Comparison of ENCODE assay signal across 10 mouse cellular contexts in the genomic region with DNA sequence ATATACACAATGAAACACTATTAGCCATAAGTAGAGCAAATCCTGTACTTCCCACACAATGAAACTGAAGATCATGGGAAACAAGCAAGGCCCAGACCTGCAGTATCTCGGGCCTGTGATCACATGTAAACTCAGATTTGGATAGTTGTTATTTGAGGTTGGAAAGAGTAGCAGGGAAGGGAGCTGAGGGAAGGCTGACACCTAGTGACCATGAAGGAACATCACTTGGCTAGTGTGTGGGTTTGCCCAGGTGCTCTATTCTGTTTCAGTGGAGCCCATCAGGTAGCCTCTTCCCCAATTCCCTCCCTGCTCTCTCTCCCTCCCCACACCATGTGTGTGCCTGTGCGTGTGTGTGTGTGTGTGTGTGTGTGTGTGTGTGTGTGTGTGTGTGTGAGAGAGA. TPM values are rescaled to one million over a fixed set of nuclear protein-coding genes. Genes with fewer than 3 reads are reported as not detected.
DNase-seq lines count a peak whose midpoint lies in the region; ATAC-seq and TF ChIP-seq lines count a peak whose summit lies in the region.
"Had no signal": no experiment of that assay in that cellular context is flagged by ENCODE, and none has a peak within 500 bp of the region (broad histone marks: within the 10 kb centered on the region; RNA-seq: fewer than 3 reads in every experiment).

No protein-coding gene starts in this region.

- H3K36me3 ChIP-seq in hindbrain, postnatal 0 days (ENCODE audit: insufficient read depth, low read length), result no peaks in the 10 kb centered on the region
- no peaks in the 10 kb centered on the region for H3K36me3 ChIP-seq in hindbrain, embryonic 14.5 days (replicated peaks; ENCODE audit: control insufficient read depth, insufficient read depth)
- H3K36me3 ChIP-seq in ES-Bruce4 (ENCODE audit: control insufficient read depth, insufficient read depth, low read length, poor library complexity, severe bottlenecking), result no peaks in the 10 kb centered on the region
- H3K36me3 ChIP-seq: lung, embryonic 15.5 days; neural tube, embryonic 13.5 days had no signal

- TF ChIP-seq EP300 in ES-Bruce4 (IDR thresholded peaks at IDR 0.05; ENCODE audit: insufficient read depth, low read depth, low read length), result no peak

- no peak for TF ChIP-seq POLR2A in ES-Bruce4 (IDR thresholded peaks at IDR 0.05; ENCODE audit: insufficient read depth, low read length)
- no peak for TF ChIP-seq POLR2A in cortical plate, adult 2 months (IDR thresholded peaks at IDR 0.05; ENCODE audit: extremely low read depth, insufficient read depth, low read length)

- peak; percentile 20 for DNase-seq in hindbrain, postnatal 0 days (ENCODE audit: low spot score)
- no peak for DNase-seq in hindbrain, embryonic 14.5 days (ENCODE audit: low spot score)
- DNase-seq in 416B (ENCODE audit: low read depth), result peak; percentile 60
- no peak for DNase-seq in spleen, postnatal 36 days (ENCODE audit: low spot score in 2 of 2)
- DNase-seq in heart, postnatal 36 days, result no peak
- DNase-seq: spleen, adult 18-20 months had no signal

- H3K4me3 ChIP-seq in hindbrain, postnatal 0 days (ENCODE audit: low read length), result no peak overlapping the region
- H3K4me3 ChIP-seq in hindbrain, embryonic 14.5 days (replicated peaks; ENCODE audit: low read length), result no peak overlapping the region
- H3K4me3 ChIP-seq in ES-Bruce4 (ENCODE audit: low read depth, low read length), result no peak overlapping the region
- no peak overlapping the region for H3K4me3 ChIP-seq in cortical plate, adult 2 months (ENCODE audit: insufficient read depth, low read length)
- H3K4me3 ChIP-seq: lung, embryonic 15.5 days; neural tube, embryonic 13.5 days had no signal

- intact Hi-C loops in heart, postnatal 36 days (cut with DNase I), result no loop called here

- H3K27ac ChIP-seq in hindbrain, postnatal 0 days, result no peak overlapping the region
- no peak overlapping the region for H3K27ac ChIP-seq in hindbrain, embryonic 14.5 days
- no peak overlapping the region for H3K27ac ChIP-seq in ES-Bruce4 (ENCODE audit: insufficient read depth, low read length)
- H3K27ac ChIP-seq in cortical plate, adult 2 months (ENCODE audit: insufficient read depth, low read length), result no peak overlapping the region
- H3K27ac ChIP-seq: lung, embryonic 15.5 days; neural tube, embryonic 13.5 days had no signal

- no peaks in the 10 kb centered on the region for H3K4me1 ChIP-seq in hindbrain, postnatal 0 days (ENCODE audit: insufficient read depth, low read length)
- no peaks in the 10 kb centered on the region for H3K4me1 ChIP-seq in hindbrain, embryonic 14.5 days (replicated peaks; ENCODE audit: control insufficient read depth, insufficient read depth, low read length)
- H3K4me1 ChIP-seq in ES-Bruce4 (ENCODE audit: control insufficient read depth, insufficient read depth, low read length), result no peaks in the 10 kb centered on the region
- H3K4me1 ChIP-seq in cortical plate, adult 2 months (ENCODE audit: control insufficient read depth, insufficient read depth, low read length), result no peaks in the 10 kb centered on the region; the same call in 1 of the 2 replicates
- H3K4me1 ChIP-seq: lung, embryonic 15.5 days had no signal

- WGBS in hindbrain, postnatal 0 days, result 84% methylated on average over 2 of the region's 2 CpGs
- WGBS in hindbrain, embryonic 14.5 days, result 72% methylated on average over 2 of the region's 2 CpGs

- H3K4me2 ChIP-seq in hindbrain, postnatal 0 days (ENCODE audit: low read depth, low read length), result no peak overlapping the region
- H3K4me2 ChIP-seq in hindbrain, embryonic 14.5 days (replicated peaks), result no peak overlapping the region
- H3K4me2 ChIP-seq: lung, embryonic 15.5 days; neural tube, embryonic 13.5 days had no signal

- H3K9me3 ChIP-seq in hindbrain, postnatal 0 days (ENCODE audit: low read length), result no peaks in the 10 kb centered on the region
- H3K9me3 ChIP-seq in hindbrain, embryonic 14.5 days (ENCODE audit: control insufficient read depth, low read length), result no peaks in the 10 kb centered on the region
- no peaks in the 10 kb centered on the region for H3K9me3 ChIP-seq in ES-Bruce4 (replicated peaks; ENCODE audit: control insufficient read depth, insufficient read depth, low read length, poor library complexity, severe bottlenecking)
- H3K9me3 ChIP-seq: lung, embryonic 15.5 days; neural tube, embryonic 13.5 days had no signal

- peak; percentile 66 for ATAC-seq in hindbrain, postnatal 0 days
- no peak for ATAC-seq in hindbrain, embryonic 14.5 days (ENCODE audit: low FRiP score)

- TF ChIP-seq CTCF in hindbrain, postnatal 0 days (IDR thresholded peaks at IDR 0.05; ENCODE audit: low read depth), result peak; percentile 65
- TF ChIP-seq CTCF in ES-Bruce4 (IDR thresholded peaks at IDR 0.05; ENCODE audit: low read depth, low read length), result peak; percentile 10
- peak; percentile 45; the same call in 1 of the 2 replicates for TF ChIP-seq CTCF in cortical plate, adult 2 months (IDR thresholded peaks at IDR 0.05; ENCODE audit: extremely low read depth, insufficient read depth, low read length)

- H3K27me3 ChIP-seq in hindbrain, postnatal 0 days (ENCODE audit: insufficient read depth, low read length), result no peaks in the 10 kb centered on the region
- no peaks in the 10 kb centered on the region for H3K27me3 ChIP-seq in hindbrain, embryonic 14.5 days (ENCODE audit: control insufficient read depth, insufficient read depth, low read length)
- H3K27me3 ChIP-seq in ES-Bruce4 (ENCODE audit: control insufficient read depth, insufficient read depth, low read length, poor library complexity, severe bottlenecking), result no peaks in the 10 kb centered on the region
- H3K27me3 ChIP-seq: lung, embryonic 15.5 days; neural tube, embryonic 13.5 days had no signal

- H3K9ac ChIP-seq in hindbrain, postnatal 0 days (replicated peaks; ENCODE audit: low read length), result no peak overlapping the region
- H3K9ac ChIP-seq in hindbrain, embryonic 14.5 days, result no peak overlapping the region
- H3K9ac ChIP-seq in ES-Bruce4 (ENCODE audit: low read depth, poor library complexity, severe bottlenecking), result no peak overlapping the region
- H3K9ac ChIP-seq: lung, embryonic 15.5 days; neural tube, embryonic 13.5 days had no signal

RNA-seq across cellular contexts. Expression of a gene that starts 28.7 kb away (rescaled TPM):
- total RNA-seq in hindbrain, postnatal 0 days (2014; rRNA removed), result 41.7 and 51.4 TPM in 2 replicates
- polyA plus RNA-seq in hindbrain, postnatal 0 days (2015; fragmentation: Nextera tagmentation; extraction: Ambion mirVana), result 6.8 and 8.2 TPM in 2 replicates
- polyA plus RNA-seq in hindbrain, embryonic 14.5 days (2014; fragmentation: Nextera tagmentation; extraction: Ambion mirVana), result 14.0 and 14.3 TPM in 2 replicates
- polyA plus RNA-seq in ES-Bruce4 (2011; ENCODE audit: insufficient read depth, insufficient read length, low read depth, missing spikeins), result 18.7 and 24.3 TPM in 2 replicates
- 31.9 and 36.5 TPM in 2 replicates for polyA plus RNA-seq in cortical plate, adult 2 months (2012; rRNA removed)
- total RNA-seq in heart, postnatal 36 days (2021), result 10 to 100 TPM; 11.9 to 12.1 TPM

Comparison
In these comparisons a context has a peak if more than half of its experiments do, and no peak if none do; other contexts are left out.
1. DNase-seq: peak in hindbrain, postnatal 0 days (single experiment) and 416B (single experiment); none in hindbrain, embryonic 14.5 days (single experiment), spleen, postnatal 36 days (0 of 2) and heart, postnatal 36 days (0 of 2).
2. CTCF ChIP-seq: peak in every context shown above with its lines; median percentile 65 in hindbrain, postnatal 0 days; 45 in cortical plate, adult 2 months; 10 in ES-Bruce4.